Mouse (Mus musculus) frontal cortex, postnatal 14 days (tissue): Measurements from ENCODE around the gene Ecm2.

ENCODE experiments used
- DNase-seq, 2 experiments: peaks; one replicate each; pipeline ENCODE4 v3.0.0; 2022; ENCODE audit warnings: low spot score in 2 of 2

Ecm2 gene

GRCm38 (mm10) chr13:49504510-49504909 lies at the start of gene Ecm2:
Ecm2 (plus strand) TSS chr13:49504810.
- DNase-seq, result no peak

GRCm38 (mm10) chr13:49460276-49460675 lies 44.3 kb upstream of the Ecm2 start:
- DNase-seq, result no peak

- DNase-seq, result no peak
These were observed 43.8 kb upstream of the Ecm2 start for GRCm38 (mm10) chr13:49460692-49461414.

GRCm38 (mm10) chr13:49461458-49462132 lies 43.0 kb upstream of the Ecm2 start:
- DNase-seq, result no peak

GRCm38 (mm10) chr13:49462921-49463320 lies 41.7 kb upstream of the Ecm2 start:
- no peak for DNase-seq

- DNase-seq, result no peak
These were observed 38.7 kb upstream of the Ecm2 start for GRCm38 (mm10) chr13:49465875-49466274.

GRCm38 (mm10) chr13:49466393-49467075 lies 38.1 kb upstream of the Ecm2 start:
- DNase-seq, result no peak

- DNase-seq, result no peak
These were observed 37.0 kb upstream of the Ecm2 start for GRCm38 (mm10) chr13:49467585-49467984.

GRCm38 (mm10) chr13:49469002-49469401 lies 35.6 kb upstream of the Ecm2 start:
- no peak for DNase-seq

- DNase-seq, result no peak
These were observed 34.3 kb upstream of the Ecm2 start for GRCm38 (mm10) chr13:49470319-49470718.

- DNase-seq, result no peak
These were observed 33.8 kb upstream of the Ecm2 start for GRCm38 (mm10) chr13:49470806-49471205.

GRCm38 (mm10) chr13:49471981-49472675 lies 32.5 kb upstream of the Ecm2 start:
- no peak for DNase-seq

- DNase-seq, result no peak
These were observed 32.0 kb upstream of the Ecm2 start for GRCm38 (mm10) chr13:49472676-49473005.

- DNase-seq, result no peak
These were observed 26.7 kb upstream of the Ecm2 start for GRCm38 (mm10) chr13:49477887-49478286.

GRCm38 (mm10) chr13:49478851-49479374 lies 25.7 kb upstream of the Ecm2 start:
- DNase-seq, result no peak

GRCm38 (mm10) chr13:49479399-49479798 lies 25.2 kb upstream of the Ecm2 start:
- no peak for DNase-seq

- no peak for DNase-seq
These were observed 24.6 kb upstream of the Ecm2 start for GRCm38 (mm10) chr13:49480057-49480456.

- DNase-seq, result no peak
These were observed 24.1 kb upstream of the Ecm2 start for GRCm38 (mm10) chr13:49480551-49480950.

- no peak for DNase-seq
These were observed 19.2 kb upstream of the Ecm2 start for GRCm38 (mm10) chr13:49485388-49485787.

GRCm38 (mm10) chr13:49492376-49493368 lies 11.9 kb upstream of the Ecm2 start, which contains the start of gene Tes3-ps:
Tes3-ps (plus strand) TSS chr13:49493318.
- DNase-seq, result no peak

- DNase-seq, result no peak
These were observed 1.2 kb downstream of the Ecm2 start for GRCm38 (mm10) chr13:49505776-49506175.
